Mouse (Mus musculus) mouse embryonic stem cell (cell line): ENCODE results near the gene Adgra3.

Experiments used
- in situ Hi-C, 2 experiments: fragments of 300-500 bp; cut with MboI; formaldehyde crosslinking; loops; 1 replicate in 1 of 2; 3 replicates in 1 of 2; pipeline ENCODE4 v1.14.3; 2019 to 2020; ENCODE audit warnings: low sequenced_read_pairs in 2 of 2, low pct_unique_long_range_greater_than_20kb in 1 of 2, mixed read lengths in 1 of 2; ENCODE audit not compliant: unreplicated experiment in 1 of 2

Adgra3 gene

GRCm38 (mm10) chr5:50034231-50034630 lies 24.6 kb downstream of the Adgra3 start:
- in situ Hi-C loops, result no loop called here

DNA sequence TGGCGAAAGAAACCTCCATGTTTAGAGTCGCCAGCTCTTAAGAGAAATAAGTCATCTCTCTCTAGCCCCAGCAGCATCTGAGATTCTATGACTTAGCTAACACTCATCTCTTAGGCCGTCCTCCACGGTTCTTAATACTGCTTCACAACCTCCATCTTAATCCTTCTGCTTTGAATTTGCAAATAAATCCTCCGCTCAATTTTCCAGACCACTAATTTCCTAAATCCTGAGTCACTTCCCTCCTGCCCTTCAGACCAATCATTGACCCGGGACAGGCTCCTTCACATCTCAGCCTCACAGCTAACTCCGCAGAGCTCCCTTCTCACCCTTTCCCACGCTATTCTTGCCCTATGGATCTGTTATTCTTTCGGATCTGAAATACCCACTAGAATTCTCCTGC lies 25.1 kb downstream of the Adgra3 start:
- in situ Hi-C loops, result no loop called here

DNA sequence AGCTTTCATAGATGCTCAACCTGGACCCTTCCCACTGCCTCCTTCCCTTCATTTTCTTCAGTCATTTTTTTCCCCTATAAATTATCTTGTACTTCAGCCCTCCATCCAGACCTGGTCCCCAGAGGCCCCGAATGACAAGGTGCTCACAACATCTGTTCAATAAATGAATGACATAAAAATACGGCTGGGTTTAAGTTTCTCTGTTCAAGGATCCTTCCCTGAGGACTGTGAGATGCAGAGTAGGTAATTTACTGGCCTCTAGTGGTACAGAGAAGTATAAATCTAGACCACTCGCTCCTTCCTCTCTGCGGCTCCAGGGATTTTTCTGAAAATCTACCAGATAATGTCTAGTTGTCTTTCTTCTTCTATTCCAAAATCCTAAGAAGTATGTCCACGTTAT lies 26.5 kb downstream of the Adgra3 start:
- in situ Hi-C loops, result no loop called here

DNA sequence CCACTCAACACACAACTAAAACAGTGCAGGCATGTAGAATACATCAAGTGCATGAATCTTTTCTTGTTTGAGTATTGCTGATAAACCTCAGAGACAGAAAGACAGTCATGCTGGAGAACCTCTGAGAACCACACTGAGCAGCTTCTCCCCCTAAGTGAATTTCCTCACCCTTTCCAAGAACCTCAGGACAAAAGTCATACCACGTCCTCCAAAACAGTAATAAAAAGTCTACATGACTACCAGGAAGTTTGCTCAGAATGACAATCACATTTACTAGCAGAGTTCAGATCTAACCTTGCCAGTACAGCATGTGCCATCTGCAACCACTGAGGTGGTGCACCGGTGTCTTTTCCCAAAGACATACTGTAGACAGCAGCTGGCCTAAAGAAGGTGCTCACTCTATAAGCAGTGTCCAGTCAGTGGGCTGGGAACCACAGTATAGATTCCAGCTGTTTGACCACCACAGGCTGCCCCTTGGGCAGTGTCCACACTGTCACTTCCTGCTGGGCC lies 27.0 kb downstream of the Adgra3 start:
- in situ Hi-C loops, result no loop called here

GRCm38 (mm10) chr5:50031288-50031687 lies 27.5 kb downstream of the Adgra3 start:
- in situ Hi-C loops, result no loop called here

DNA sequence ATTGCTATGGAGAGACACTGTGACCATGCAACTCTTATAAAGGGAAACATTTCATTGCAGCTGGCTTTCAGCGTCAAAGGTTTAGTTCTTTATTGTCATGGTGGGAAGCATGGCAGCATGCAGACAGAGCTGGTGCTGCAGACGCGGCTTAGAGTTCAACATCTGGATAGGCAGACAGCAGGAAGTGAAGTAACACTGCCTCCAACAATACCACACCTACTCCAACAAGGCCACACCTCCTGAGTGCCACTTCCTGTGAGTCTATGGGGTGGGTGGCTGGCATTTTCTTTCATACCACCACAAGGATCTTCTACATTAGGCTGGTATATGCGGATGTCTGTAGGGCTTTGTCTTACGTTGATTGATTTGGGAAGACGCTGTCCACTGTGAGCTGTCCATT lies 29.1 kb downstream of the Adgra3 start:
- in situ Hi-C loops, result no loop called here

- in situ Hi-C loops, result no loop called here
Measured at GRCm38 (mm10) chr5:50027561-50027960, 31.2 kb downstream of the Adgra3 start.

GRCm38 (mm10) chr5:50027001-50027400 lies 31.8 kb downstream of the Adgra3 start:
- in situ Hi-C loops, result no loop called here

DNA sequence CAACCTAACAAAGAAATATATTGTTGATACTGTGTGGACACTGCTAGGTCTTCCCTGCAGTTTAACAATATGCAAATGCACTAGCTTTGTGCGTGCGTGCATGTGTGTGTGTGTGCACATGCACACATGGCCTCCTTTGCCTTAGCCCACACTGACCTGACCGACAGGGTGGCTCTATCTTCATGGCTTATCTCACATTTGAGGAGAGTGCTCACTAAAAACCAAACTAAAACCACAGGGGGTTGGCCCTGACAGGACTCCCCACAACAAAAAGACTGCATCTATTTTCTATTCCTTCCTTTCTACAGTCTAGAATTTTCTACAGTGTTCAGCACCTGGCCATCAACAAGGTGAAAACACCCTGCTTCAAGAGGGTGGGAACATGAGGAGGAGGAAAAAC lies 32.7 kb downstream of the Adgra3 start:
- in situ Hi-C loops, result no loop called here

DNA sequence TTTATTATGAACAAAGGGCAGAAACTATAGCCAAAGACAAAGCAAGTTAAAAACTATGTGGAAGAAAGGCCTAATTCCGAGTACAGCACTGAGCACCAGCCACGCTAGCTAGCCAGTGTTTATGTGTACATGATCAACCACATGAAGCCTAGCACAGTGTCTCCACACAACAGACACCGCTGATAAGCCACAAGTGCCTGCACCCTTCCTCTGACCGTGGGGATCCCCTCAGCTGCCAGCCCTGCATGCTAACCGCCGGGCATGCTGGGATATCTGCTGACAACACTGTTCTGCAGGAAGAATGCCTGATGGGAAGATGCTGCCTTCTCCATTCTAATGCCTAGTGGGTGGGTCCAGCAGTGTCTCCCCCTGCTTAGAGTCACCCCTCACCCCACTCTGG lies 34.7 kb downstream of the Adgra3 start:
- in situ Hi-C loops, result no loop called here

DNA sequence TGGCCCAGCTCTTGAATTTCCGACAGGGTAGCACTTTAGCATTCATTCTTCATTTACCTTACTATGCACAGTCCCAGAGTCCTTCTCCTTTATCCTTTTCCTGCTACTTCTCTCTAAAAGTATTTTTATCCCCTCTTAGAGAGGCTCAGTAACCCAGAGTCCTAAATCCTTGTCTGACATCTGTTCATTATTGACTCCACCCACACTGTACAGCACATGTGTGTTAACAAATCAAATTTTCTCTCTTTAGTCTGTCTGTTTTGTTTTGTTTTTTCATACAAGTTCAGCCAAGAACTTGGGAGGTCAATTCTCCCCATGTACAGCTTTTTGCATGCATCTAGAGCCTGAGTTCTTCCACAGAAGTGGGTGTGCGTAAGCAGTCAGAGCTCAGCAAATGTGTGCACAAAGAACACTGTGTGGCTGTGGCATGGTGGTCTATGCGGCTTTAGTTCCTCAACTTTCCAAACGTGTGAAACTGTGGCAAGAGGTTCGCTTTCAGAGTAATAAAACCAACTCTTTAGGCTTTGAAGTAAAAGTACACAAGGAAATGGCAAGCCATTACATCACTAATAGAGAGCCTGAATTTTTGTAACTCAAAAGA lies 42.7 kb downstream of the Adgra3 start:
- in situ Hi-C loops, result no loop called here

DNA sequence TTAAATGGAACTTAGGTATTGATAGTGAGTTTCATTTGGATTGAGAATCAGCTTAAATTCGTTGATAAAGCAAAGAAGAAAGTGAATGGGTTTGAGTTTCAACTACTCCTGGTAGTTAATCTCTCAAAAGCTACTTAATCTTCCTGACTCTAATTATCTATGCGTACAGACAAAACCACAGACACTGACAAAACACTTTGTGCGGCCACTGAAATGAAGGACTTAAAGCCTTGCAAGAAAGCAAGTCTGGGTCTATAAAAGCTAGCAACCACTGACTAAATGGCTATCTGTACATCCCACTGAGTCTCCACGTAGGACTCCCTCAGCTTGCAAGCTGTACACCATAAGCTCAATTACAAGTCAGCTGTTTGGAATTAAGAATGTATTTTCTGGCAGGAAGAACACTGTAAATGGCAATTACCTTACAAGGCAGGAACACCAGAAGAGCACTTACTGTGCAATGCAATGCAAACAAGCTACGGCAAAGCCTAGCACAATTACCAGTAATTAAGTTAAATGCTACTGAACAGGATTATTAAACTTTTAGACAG lies 43.6 kb downstream of the Adgra3 start:
- in situ Hi-C loops, result no loop called here

GRCm38 (mm10) chr5:50014658-50015057 lies 44.1 kb downstream of the Adgra3 start:
- in situ Hi-C loops, result no loop called here

DNA sequence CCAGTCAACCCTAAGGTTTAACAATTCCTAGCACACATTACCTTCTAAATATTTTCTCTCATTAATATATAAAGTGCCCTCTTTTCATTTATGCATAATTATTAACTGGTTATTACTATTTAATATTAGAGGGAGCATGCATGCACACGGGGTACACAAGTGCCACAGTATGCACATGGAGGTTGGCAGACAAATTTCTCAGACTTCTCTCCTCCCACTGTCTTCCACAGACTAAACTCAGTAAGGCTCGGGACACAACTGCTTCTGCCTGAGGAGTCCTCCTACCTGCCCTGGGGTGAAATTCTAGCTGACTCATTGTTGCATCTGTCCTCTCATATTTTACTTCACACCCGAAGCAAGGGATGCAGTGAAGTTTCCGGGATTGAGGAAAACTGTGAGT lies 44.8 kb downstream of the Adgra3 start:
- in situ Hi-C loops, result no loop called here

DNA sequence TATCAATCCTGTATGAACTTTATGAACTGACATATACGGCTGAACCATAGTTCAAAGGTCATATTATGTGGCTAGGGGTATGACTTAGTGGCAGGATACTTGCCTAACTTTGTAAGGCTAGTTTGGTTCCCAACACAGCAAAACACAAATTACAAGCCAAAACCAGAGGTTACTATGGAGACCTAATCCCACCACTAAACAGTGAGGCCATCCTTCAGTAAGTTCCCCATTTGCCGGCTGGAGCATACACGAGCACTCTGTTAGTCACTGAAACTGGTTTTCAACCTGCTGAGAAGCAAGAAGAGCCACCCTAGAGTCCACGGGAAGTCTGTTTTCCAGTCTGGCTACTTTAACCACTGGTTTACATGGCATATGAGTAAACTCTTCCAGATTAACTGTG lies 50.0 kb downstream of the Adgra3 start:
- in situ Hi-C loops, result no loop called here

- in situ Hi-C loops, result no loop called here
Measured at GRCm38 (mm10) chr5:50006915-50007658, 51.7 kb downstream of the Adgra3 start.

GRCm38 (mm10) chr5:50002269-50002668 lies 56.5 kb downstream of the Adgra3 start:
- in situ Hi-C loops, result no loop called here

GRCm38 (mm10) chr5:49999764-50000163 lies 59.0 kb downstream of the Adgra3 start:
- in situ Hi-C loops, result no loop called here

GRCm38 (mm10) chr5:49997019-49997418 lies 61.8 kb downstream of the Adgra3 start:
- in situ Hi-C loops, result no loop called here

DNA sequence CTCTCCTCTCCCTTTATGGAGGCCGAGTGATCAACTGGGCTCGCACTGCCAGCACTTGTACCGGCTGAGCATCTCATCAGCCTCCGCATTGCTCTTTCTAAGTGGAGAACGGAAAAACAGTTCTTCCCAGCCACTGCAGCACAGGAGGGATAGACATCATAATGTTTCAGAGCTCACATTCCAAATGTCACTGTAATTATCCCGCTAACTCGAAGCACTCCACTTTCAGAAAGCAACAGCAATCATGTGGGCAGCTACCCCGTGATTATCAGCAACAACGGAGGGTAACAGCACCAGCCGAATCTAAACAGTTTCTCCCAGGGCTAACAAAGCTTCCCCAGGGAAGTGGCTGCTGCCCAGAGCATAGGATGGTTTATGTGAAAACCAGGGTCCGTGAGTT lies 62.3 kb downstream of the Adgra3 start:
- in situ Hi-C loops, result no loop called here
